Mouse (Mus musculus) neural tube, embryonic 15.5 days (tissue): Measurements from ENCODE around the gene Qtrt1. TPM values are rescaled to one million over a fixed set of nuclear protein-coding genes. Genes with fewer than 3 reads are reported as not detected.

Experiments
- ATAC-seq: fragments of 200-750 bp; cut with Nextera tagmentation; 2 replicates; pipeline ENCODE4 v1.8.0; 2017; ENCODE audit warnings: mild to moderate bottlenecking, moderate TSS enrichment, moderate library complexity; ENCODE audit not compliant: low FRiP score
- H3K27ac ChIP-seq: fragments of 300-500 bp; sonication (generic); replicated peaks from 2 replicates; pipeline ENCODE4 v1.5.1; 2015; ENCODE audit warnings: mild to moderate bottlenecking, inconsistent platforms
- H3K27me3 ChIP-seq: fragments of 300-500 bp; sonication (generic); replicated peaks from 2 replicates; pipeline ENCODE4 v1.6.1; 2015; ENCODE audit warnings: inconsistent platforms
- H3K36me3 ChIP-seq: fragments of 300-500 bp; sonication (generic); 2 replicates; pipeline ENCODE4 v1.6.1; 2015; ENCODE audit warnings: inconsistent platforms
- H3K4me1 ChIP-seq: fragments of 300-500 bp; sonication (generic); 2 replicates; pipeline ENCODE4 v1.6.1; 2015; ENCODE audit warnings: inconsistent platforms
- H3K4me2 ChIP-seq: fragments of 300-500 bp; sonication (generic); 2 replicates; pipeline ENCODE4 v1.6.1; 2015; ENCODE audit warnings: inconsistent platforms, mild to moderate bottlenecking, moderate library complexity
- H3K4me3 ChIP-seq: fragments of 300-500 bp; sonication (generic); replicated peaks from 2 replicates; pipeline ENCODE4 v1.5.1; 2015; ENCODE audit warnings: mild to moderate bottlenecking, inconsistent platforms
- H3K9ac ChIP-seq: fragments of 300-500 bp; sonication (generic); replicated peaks from 2 replicates; pipeline ENCODE4 v1.6.1; 2015; ENCODE audit warnings: mild to moderate bottlenecking, inconsistent platforms
- H3K9me3 ChIP-seq: fragments of 300-500 bp; sonication (generic); replicated peaks from 2 replicates; pipeline ENCODE4 v1.6.1; 2016; ENCODE audit warnings: inconsistent platforms
- WGBS: fragments of 180-500 bp; shearing (Covaris S2); methylation state at CpG from one replicate; pipeline ENCODE4 v1.1.7; 2015; ENCODE audit warnings: mixed read lengths; 5-methylcytosine and 5-hydroxymethylcytosine counted together
- polyA plus RNA-seq: library from polyadenylated mRNA; unstranded; fragments of >200 nt; fragmentation: Nextera tagmentation; extraction: Ambion mirVana; gene quantifications from 2 replicates; pipeline ENCODE4 v1.2.1, GENCODE M21; 2015

Qtrt1 gene
- polyA plus RNA-seq, 1 experiment from 2014 or later, result 55.6 TPM

- no peak overlapping the region for H3K9ac ChIP-seq
- 85% methylated on average over 8 of the region's 8 CpGs for WGBS
- no peaks in the 10 kb centered on the region for H3K27me3 ChIP-seq
- no peak overlapping the region for H3K27ac ChIP-seq
- H3K4me3 ChIP-seq, result no peak overlapping the region
- peaks cover 10% of the 10 kb centered on the region; the same call in 1 of the 2 replicates for H3K4me1 ChIP-seq
- no peaks in the 10 kb centered on the region for H3K36me3 ChIP-seq
- no peaks in the 10 kb centered on the region for H3K9me3 ChIP-seq
- no peak for ATAC-seq
- no peak overlapping the region for H3K4me2 ChIP-seq
Observed at GRCm38 (mm10) chr9:21451870-21452269, 40.2 kb downstream of the Qtrt1 start.

GRCm38 (mm10) chr9:21453003-21453402, 41.4 kb downstream of the Qtrt1 start:
- H3K9me3 ChIP-seq, result no peaks in the 10 kb centered on the region
- no peak overlapping the region for H3K27ac ChIP-seq
- ATAC-seq, result no peak
- H3K9ac ChIP-seq, result no peak overlapping the region
- no peak overlapping the region for H3K4me3 ChIP-seq
- H3K4me1 ChIP-seq, result peaks cover 10% of the 10 kb centered on the region; the same call in 1 of the 2 replicates
- 91% methylated on average over 7 of the region's 7 CpGs for WGBS
- H3K27me3 ChIP-seq, result no peaks in the 10 kb centered on the region
- H3K4me2 ChIP-seq, result no peak overlapping the region
- H3K36me3 ChIP-seq, result no peaks in the 10 kb centered on the region

- Histone ChIP-seq H3K4me2 (no peak overlapping the region), H3K36me3 (no peaks in the 10 kb centered on the region), H3K9ac (no peak overlapping the region), H3K9me3 (no peaks in the 10 kb centered on the region), H3K4me3 (no peak overlapping the region), H3K27ac (no peak overlapping the region), H3K4me1 (peaks cover 10% of the 10 kb centered on the region; the same call in 1 of the 2 replicates), H3K27me3 (no peaks in the 10 kb centered on the region)
- no peak for ATAC-seq
- 94% methylated on average over 2 of the region's 2 CpGs for WGBS
Observed at GRCm38 (mm10) chr9:21453459-21453858, 41.8 kb downstream of the Qtrt1 start.

DNA sequence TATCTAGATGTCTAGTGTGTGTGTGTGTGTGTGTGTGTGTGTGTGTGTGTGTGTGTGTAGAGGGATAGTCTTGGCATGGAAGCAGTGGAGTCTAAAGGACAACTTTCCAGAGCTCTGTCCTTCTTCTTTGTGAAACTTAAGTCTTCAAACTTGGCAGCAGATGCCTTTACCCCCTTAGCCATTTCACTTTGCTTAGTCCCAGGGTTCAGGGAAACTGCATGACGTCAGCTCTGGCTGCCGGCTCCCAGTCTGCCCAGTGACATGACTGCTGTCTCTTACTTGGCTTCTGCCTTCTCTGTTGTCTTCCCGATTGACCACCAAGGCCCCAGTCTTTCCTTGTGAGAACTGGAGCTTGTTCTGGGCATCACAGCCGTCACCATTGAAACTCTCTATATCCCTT, 42.9 kb downstream of the Qtrt1 start:
- no peak overlapping the region for H3K4me3 ChIP-seq
- no peak overlapping the region for H3K4me2 ChIP-seq
- peaks cover 10% of the 10 kb centered on the region; the same call in 1 of the 2 replicates for H3K4me1 ChIP-seq
- H3K9ac ChIP-seq, result no peak overlapping the region
- WGBS, result 73% methylated on average over 4 of the region's 4 CpGs
- H3K27ac ChIP-seq, result no peak overlapping the region
- H3K9me3 ChIP-seq, result no peaks in the 10 kb centered on the region
- H3K27me3 ChIP-seq, result no peaks in the 10 kb centered on the region
- ATAC-seq, result no peak
- no peaks in the 10 kb centered on the region for H3K36me3 ChIP-seq

DNA sequence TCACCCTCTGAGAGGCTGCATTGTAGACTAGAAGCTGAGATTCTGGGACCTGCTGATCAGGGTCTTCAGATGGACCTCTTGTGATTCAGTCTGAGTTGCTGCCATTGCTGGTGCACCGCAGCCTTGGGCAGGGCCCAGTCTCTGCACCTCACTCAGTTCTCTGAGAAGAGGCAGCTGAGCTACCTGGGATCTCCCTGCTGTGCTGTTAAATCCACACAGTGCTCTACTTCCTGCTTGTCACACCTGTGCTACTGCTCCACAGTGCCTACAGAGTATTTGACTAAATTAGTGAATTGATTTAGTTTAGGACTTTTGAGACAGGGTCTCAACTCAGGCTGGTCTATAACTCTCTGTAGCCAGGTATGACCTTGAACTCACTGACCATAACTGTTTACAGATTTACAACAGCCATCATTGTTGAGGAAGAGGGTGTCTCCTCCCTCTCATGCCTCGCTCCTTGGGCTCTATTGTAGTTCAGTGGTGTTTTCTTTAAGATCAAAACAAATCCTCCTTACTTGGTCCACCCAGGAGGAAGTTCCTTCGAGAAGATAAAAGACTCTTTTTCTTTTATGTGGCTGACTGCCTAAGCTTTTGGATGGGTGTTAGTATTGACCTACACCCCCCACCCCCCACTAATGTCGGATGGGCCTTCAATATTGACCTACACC, 43.6 kb downstream of the Qtrt1 start:
- Histone ChIP-seq H3K4me2 (no peak overlapping the region), H3K4me3 (no peak overlapping the region), H3K9me3 (no peaks in the 10 kb centered on the region), H3K4me1 (0 out of 2 replicates have a peak, but pooled peaks cover 10% of the 10 kb centered on the region), H3K36me3 (peaks cover 6% of the 10 kb centered on the region; the same call in 1 of the 2 replicates), H3K27me3 (no peaks in the 10 kb centered on the region), H3K9ac (no peak overlapping the region), H3K27ac (no peak overlapping the region)
- 48% methylated on average over 4 of the region's 4 CpGs for WGBS
- ATAC-seq, result no peak

DNA sequence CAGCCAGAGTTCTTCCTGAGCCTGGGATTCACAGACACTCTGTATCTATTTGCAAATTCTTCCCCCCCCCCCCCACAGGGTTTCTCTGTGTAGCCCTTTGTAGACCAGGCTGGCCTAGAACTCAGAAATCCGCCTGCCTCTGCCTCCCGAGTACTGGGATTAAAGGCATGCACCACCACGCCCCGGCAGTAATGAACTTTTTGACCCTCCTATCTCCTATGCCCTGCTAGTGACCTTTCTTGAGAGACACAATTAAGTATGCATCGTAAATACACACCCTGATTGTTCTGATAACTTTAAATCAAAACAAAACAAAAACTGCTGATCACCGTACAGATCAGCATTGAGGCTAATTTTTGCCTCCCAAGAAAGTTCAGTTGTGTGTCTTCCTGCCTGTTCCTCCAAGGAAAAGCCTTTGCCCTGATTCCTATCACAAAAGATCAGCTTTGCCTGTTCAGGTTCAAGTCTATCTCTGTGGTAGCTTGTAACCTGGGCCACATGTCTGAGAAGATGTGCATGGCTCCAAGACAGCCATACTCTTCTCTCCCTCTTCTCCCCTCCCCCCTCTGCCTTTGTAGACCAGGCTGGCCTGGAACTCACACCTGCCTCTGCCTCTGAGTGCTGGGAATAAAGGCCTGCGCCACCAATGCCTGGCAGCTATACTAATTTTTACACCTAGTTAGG, 44.8 kb downstream of the Qtrt1 start:
- H3K4me1 ChIP-seq, result 0 out of 2 replicates have a peak, but pooled peaks cover 10% of the 10 kb centered on the region

GRCm38 (mm10) chr9:21456930-21457634, 45.4 kb downstream of the Qtrt1 start:
- Histone ChIP-seq H3K9me3 (no peaks in the 10 kb centered on the region), H3K4me2 (no peak overlapping the region), H3K4me3 (no peak overlapping the region), H3K36me3 (peaks cover 6% of the 10 kb centered on the region; the same call in 1 of the 2 replicates), H3K9ac (no peak overlapping the region), H3K27me3 (no peaks in the 10 kb centered on the region), H3K27ac (no peak overlapping the region), H3K4me1 (0 out of 2 replicates have a peak, but pooled peaks cover 6% of the 10 kb centered on the region)
- no peak for ATAC-seq
- WGBS, result 78% methylated on average over 10 of the region's 10 CpGs

More for the DNA sequence above, 44.8 kb downstream of the Qtrt1 start:
- Histone ChIP-seq H3K27me3 (no peaks in the 10 kb centered on the region), H3K27ac (no peak overlapping the region), H3K4me3 (no peak overlapping the region), H3K9ac (no peak overlapping the region), H3K4me2 (no peak overlapping the region), H3K36me3 (peaks cover 6% of the 10 kb centered on the region; the same call in 1 of the 2 replicates), H3K9me3 (no peaks in the 10 kb centered on the region)
- 89% methylated on average over 7 of the region's 7 CpGs for WGBS
- ATAC-seq, result no peak

GRCm38 (mm10) chr9:21458821-21459220, 47.2 kb downstream of the Qtrt1 start:
- Histone ChIP-seq H3K36me3 (peaks cover 6% of the 10 kb centered on the region; the same call in 1 of the 2 replicates), H3K9ac (no peak overlapping the region), H3K27ac (no peak overlapping the region), H3K4me1 (peaks cover 14% of the 10 kb centered on the region; the same call in 1 of the 2 replicates), H3K4me2 (no peak overlapping the region), H3K4me3 (no peak overlapping the region), H3K9me3 (no peaks in the 10 kb centered on the region), H3K27me3 (no peaks in the 10 kb centered on the region)
- no peak for ATAC-seq
- 91% methylated on average over 3 of the region's 3 CpGs for WGBS

DNA sequence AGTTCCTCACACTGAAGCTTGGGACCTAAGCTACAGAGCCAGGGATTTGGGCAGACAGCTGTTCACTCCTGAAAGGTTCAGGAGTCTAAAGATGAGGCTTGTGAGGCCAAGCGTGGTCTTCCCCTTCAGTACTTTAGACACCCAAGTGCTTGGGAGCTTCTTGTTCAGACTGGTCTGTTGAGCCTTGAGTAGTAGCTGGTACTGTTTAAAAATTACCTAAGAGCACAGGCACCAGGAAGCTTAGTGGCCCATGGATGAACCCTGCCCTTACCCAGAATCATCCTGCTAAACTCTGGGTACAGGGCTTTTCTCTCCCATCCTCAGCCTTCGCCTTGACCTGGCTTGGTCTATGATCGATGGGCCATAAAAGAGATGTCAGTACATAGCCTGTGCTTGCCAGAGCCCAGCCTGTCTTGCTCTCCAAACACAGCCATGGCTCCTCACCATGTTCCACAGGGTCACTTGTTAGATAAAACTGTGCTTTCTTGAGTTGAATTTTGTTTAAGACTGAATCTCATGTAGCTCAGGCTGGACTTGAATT, 48.8 kb downstream of the Qtrt1 start:
- Histone ChIP-seq H3K36me3 (peaks cover 10% of the 10 kb centered on the region; the same call in 1 of the 2 replicates), H3K27me3 (no peaks in the 10 kb centered on the region), H3K4me2 (no peak overlapping the region), H3K4me3 (no peak overlapping the region), H3K4me1 (peaks cover 14% of the 10 kb centered on the region; the same call in 1 of the 2 replicates), H3K9ac (no peak overlapping the region), H3K27ac (no peak overlapping the region), H3K9me3 (no peaks in the 10 kb centered on the region)
- WGBS, result 92% methylated on average over 3 of the region's 3 CpGs
- ATAC-seq, result no peak

- Histone ChIP-seq H3K27me3 (no peaks in the 10 kb centered on the region), H3K4me1 (peaks cover 14% of the 10 kb centered on the region; the same call in 1 of the 2 replicates), H3K27ac (peak overlapping the region; percentile 37), H3K4me2 (no peak overlapping the region), H3K9ac (no peak overlapping the region), H3K9me3 (no peaks in the 10 kb centered on the region), H3K4me3 (no peak overlapping the region), H3K36me3 (peaks cover 31% of the 10 kb centered on the region)
- WGBS, result 84% methylated on average over 5 of the region's 5 CpGs
- ATAC-seq, result no peak
Observed at GRCm38 (mm10) chr9:21463138-21463590, 51.5 kb downstream of the Qtrt1 start.
